Mouse (Mus musculus) limb, embryonic 13.5 days (tissue): ENCODE results near the gene Sult1c1. TPM values are rescaled to one million over a fixed set of nuclear protein-coding genes. Genes with fewer than 3 reads are reported as not detected.
"Not testable (repeated sequence)": the region's sequence is repeated elsewhere in the genome, so short reads cannot be mapped to it uniquely, and the experiment has no call there.

Experiments
- ATAC-seq: fragments of 200-750 bp; cut with Nextera tagmentation; 2 replicates; pipeline ENCODE4 v1.8.0; 2017; ENCODE audit warnings: low read depth, moderate number of reproducible peaks, moderate TSS enrichment; ENCODE audit not compliant: low FRiP score
- H3K27ac ChIP-seq: fragments of 300-500 bp; sonication (generic); 2 replicates; pipeline ENCODE4 v1.5.1; 2015; ENCODE audit warnings: inconsistent platforms, mild to moderate bottlenecking, moderate library complexity
- H3K27me3 ChIP-seq: fragments of 300-500 bp; sonication (generic); 2 replicates; pipeline ENCODE4 v1.6.1; 2015; ENCODE audit warnings: mild to moderate bottlenecking, inconsistent platforms
- H3K36me3 ChIP-seq: fragments of 300-500 bp; sonication (generic); 2 replicates; pipeline ENCODE4 v1.6.1; 2015; ENCODE audit warnings: inconsistent platforms, mild to moderate bottlenecking, moderate library complexity
- H3K4me1 ChIP-seq: fragments of 300-500 bp; sonication (generic); 2 replicates; pipeline ENCODE4 v1.6.1; 2015; ENCODE audit warnings: inconsistent platforms
- H3K4me2 ChIP-seq: fragments of 300-500 bp; sonication (generic); replicated peaks from 2 replicates; pipeline ENCODE4 v1.6.1; 2015; ENCODE audit warnings: inconsistent platforms, mild to moderate bottlenecking, moderate library complexity
- H3K4me3 ChIP-seq: fragments of 300-500 bp; sonication (generic); 2 replicates; pipeline ENCODE4 v1.5.1; 2015; ENCODE audit warnings: moderate library complexity, mild to moderate bottlenecking, inconsistent platforms
- H3K9ac ChIP-seq: fragments of 300-500 bp; sonication (generic); 2 replicates; pipeline ENCODE4 v1.6.1; 2015; ENCODE audit warnings: mild to moderate bottlenecking, inconsistent platforms
- H3K9me3 ChIP-seq: fragments of 300-500 bp; sonication (generic); 2 replicates; pipeline ENCODE4 v1.6.1; 2016; ENCODE audit warnings: inconsistent platforms
- WGBS: fragments of 180-500 bp; shearing (Covaris S2); methylation state at CpG from one replicate; pipeline ENCODE4 v1.1.7; 2015; 5-methylcytosine and 5-hydroxymethylcytosine counted together
- polyA plus RNA-seq: library from polyadenylated mRNA; unstranded; fragments of >200 nt; fragmentation: Nextera tagmentation; extraction: Ambion mirVana; gene quantifications from 2 replicates; pipeline ENCODE4 v1.2.1, GENCODE M21; 2015

Gene Sult1c1
- polyA plus RNA-seq, result not detected in 2 replicates

DNA sequence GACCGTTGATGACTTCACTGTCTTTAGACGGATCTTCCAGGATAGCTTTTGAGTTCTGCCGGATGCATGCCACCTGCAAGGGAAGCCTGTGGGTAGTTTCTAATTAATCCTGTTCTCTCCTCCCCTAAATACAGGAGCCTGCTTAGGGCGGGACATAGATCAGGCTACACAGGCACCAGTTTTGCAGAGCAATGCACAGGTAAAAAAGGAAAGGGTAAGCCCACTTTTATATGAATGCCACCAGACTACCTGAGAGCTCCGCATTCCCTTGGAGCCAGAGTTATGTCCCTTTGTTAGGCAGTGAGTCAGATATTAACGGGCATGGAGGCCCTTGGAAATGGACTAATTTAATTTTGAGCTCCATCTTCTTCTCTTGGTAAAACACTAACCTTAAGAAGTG is at the start of gene Sult1c1:
TSS of gene Sult1c1 (minus strand) at position 101 of the 400 bp plus-strand sequence.
- H3K9me3 ChIP-seq, result no peaks in the 10 kb centered on the region
- no peaks in the 10 kb centered on the region for H3K4me1 ChIP-seq
- 86% methylated on average over 6 of the region's 6 CpGs for WGBS
- no peak within 1 kb of the TSS for H3K4me2 ChIP-seq
- H3K9ac ChIP-seq, result no peak within 1 kb of the TSS
- no peak for ATAC-seq
- no peak within 1 kb of the TSS for H3K4me3 ChIP-seq
- H3K36me3 ChIP-seq, result no peaks in the 10 kb centered on the region
- H3K27me3 ChIP-seq, result no peaks in the 10 kb centered on the region
- H3K27ac ChIP-seq, result no peak within 1 kb of the TSS

GRCm38 (mm10) chr17:54014204-54014603 is 23.7 kb upstream of the Sult1c1 start:
- WGBS, result 6% methylated on average over 1 of the region's 1 CpGs
- ATAC-seq, result no peak
- no peak overlapping the region for H3K27ac ChIP-seq

GRCm38 (mm10) chr17:54011196-54011595 is 20.7 kb upstream of the Sult1c1 start:
- no peaks in the 10 kb centered on the region for H3K4me1 ChIP-seq
- H3K4me2 ChIP-seq, result no peak overlapping the region
- no peak overlapping the region for H3K9ac ChIP-seq
- H3K4me3 ChIP-seq, result no peak overlapping the region
- H3K27ac ChIP-seq, result no peak overlapping the region
- H3K27me3 ChIP-seq, result no peaks in the 10 kb centered on the region
- no peak for ATAC-seq
- H3K36me3 ChIP-seq, result no peaks in the 10 kb centered on the region
- no peaks in the 10 kb centered on the region for H3K9me3 ChIP-seq

More at GRCm38 (mm10) chr17:54014204-54014603, 23.7 kb upstream of the Sult1c1 start:
- no peaks in the 10 kb centered on the region for H3K4me1 ChIP-seq
- no peaks in the 10 kb centered on the region for H3K9me3 ChIP-seq
- H3K9ac ChIP-seq, result no peak overlapping the region
- no peak overlapping the region for H3K4me3 ChIP-seq
- no peak overlapping the region for H3K4me2 ChIP-seq
- H3K36me3 ChIP-seq, result no peaks in the 10 kb centered on the region
- no peaks in the 10 kb centered on the region for H3K27me3 ChIP-seq

DNA sequence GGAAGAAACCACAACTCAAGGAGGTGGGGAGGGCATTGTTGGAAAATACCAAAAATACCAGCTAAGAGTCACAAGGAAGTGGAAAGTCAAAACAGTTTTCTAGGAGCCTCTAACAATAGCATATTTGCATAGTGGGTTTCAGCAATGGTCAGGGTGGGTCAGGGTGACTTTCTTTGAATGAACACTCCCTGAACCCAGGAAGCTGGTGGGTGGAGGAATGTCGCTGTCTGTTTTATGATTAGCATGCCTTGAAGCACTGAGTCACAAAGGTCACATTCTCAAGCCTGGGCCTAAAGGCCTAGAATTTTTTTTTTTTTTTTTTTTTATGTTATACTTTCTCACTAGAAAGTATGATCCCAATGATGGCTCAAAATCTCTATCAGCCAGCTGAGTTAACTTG is 20.1 kb upstream of the Sult1c1 start:
- 89% methylated on average over 1 of the region's 1 CpGs for WGBS
- H3K36me3 ChIP-seq, H3K4me3 ChIP-seq, H3K27me3 ChIP-seq, H3K9ac ChIP-seq, H3K9me3 ChIP-seq, H3K27ac ChIP-seq, H3K4me1 ChIP-seq, ATAC-seq, H3K4me2 ChIP-seq: not testable (repeated sequence)

- no peak overlapping the region for H3K4me3 ChIP-seq
- H3K36me3 ChIP-seq, result no peaks in the 10 kb centered on the region
- 66% methylated on average over 4 of the region's 4 CpGs for WGBS
- no peak for ATAC-seq
- H3K27ac ChIP-seq, result no peak overlapping the region
- no peak overlapping the region for H3K9ac ChIP-seq
- H3K4me2 ChIP-seq, result no peak overlapping the region
- no peaks in the 10 kb centered on the region for H3K4me1 ChIP-seq
- H3K9me3 ChIP-seq, result no peaks in the 10 kb centered on the region
- H3K27me3 ChIP-seq, result no peaks in the 10 kb centered on the region
Observed at GRCm38 (mm10) chr17:54003522-54003921, 13.0 kb upstream of the Sult1c1 start.

DNA sequence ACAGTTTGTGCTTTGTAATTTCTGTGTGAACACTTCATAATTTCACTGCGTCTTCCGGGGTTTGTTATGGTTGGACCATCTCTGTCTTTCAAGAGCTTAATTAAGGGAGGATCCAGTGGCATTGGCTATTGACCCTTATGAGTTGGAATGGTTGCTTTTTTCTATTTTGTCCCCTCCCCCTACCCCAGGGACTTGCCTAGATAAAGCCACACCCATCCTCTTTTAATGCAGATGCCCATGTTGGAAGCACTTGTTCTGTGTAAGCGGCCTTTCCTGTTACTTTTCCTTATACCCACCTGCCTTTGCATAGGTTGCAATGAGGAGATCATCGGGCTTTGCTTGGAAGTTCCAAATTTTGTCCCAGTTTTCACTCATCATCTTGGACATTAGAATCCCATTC is 16.9 kb downstream of the Sult1c1 start:
- Histone ChIP-seq H3K4me3 (no peak overlapping the region), H3K9ac (no peak overlapping the region), H3K4me1 (no peaks in the 10 kb centered on the region), H3K36me3 (no peaks in the 10 kb centered on the region), H3K27ac (no peak overlapping the region), H3K9me3 (no peaks in the 10 kb centered on the region), H3K27me3 (no peaks in the 10 kb centered on the region), H3K4me2 (no peak overlapping the region)
- no peak for ATAC-seq
- 89% methylated on average over 4 of the region's 4 CpGs for WGBS

- no peaks in the 10 kb centered on the region for H3K27me3 ChIP-seq
- 92% methylated on average over 19 of the region's 19 CpGs for WGBS
- ATAC-seq, result no peak
Observed at GRCm38 (mm10) chr17:53941569-53942162, 48.8 kb downstream of the Sult1c1 start.

DNA sequence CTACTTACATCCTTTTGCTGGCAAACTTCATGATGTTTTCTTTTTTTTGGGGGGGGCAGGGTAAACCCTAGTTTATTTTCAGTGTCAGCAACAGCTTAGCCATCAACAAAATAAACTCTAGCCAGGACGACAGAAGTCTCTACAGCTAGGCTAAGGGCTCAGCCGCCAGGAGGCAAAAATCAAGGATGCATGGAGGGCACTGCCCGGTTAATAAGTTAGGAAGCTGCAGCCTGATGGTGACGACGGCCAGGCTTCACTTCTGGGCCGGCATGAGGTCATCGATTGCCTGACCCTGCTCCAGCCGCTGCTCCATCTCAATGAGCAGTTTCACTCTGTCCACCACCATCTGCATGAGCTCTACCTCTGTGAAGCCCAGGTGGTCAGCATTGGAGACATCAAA is 49.7 kb downstream of the Sult1c1 start:
- no peaks in the 10 kb centered on the region for H3K27me3 ChIP-seq
- no peak for ATAC-seq
- no peak overlapping the region for H3K9ac ChIP-seq
- no peaks in the 10 kb centered on the region for H3K4me1 ChIP-seq
- WGBS, result 91% methylated on average over 8 of the region's 8 CpGs
- no peak overlapping the region for H3K4me3 ChIP-seq
- no peak overlapping the region for H3K27ac ChIP-seq
- peaks cover 15% of the 10 kb centered on the region; the same call in 1 of the 2 replicates for H3K9me3 ChIP-seq
- H3K36me3 ChIP-seq, result no peaks in the 10 kb centered on the region
- no peak overlapping the region for H3K4me2 ChIP-seq

More at GRCm38 (mm10) chr17:53941569-53942162, 48.8 kb downstream of the Sult1c1 start:
- no peak overlapping the region for H3K9ac ChIP-seq
- H3K4me3 ChIP-seq, result no peak overlapping the region
- H3K4me1 ChIP-seq, result no peaks in the 10 kb centered on the region
- H3K27ac ChIP-seq, result no peak overlapping the region
- no peak overlapping the region for H3K4me2 ChIP-seq
- peaks cover 15% of the 10 kb centered on the region; the same call in 1 of the 2 replicates for H3K9me3 ChIP-seq
- H3K36me3 ChIP-seq, result no peaks in the 10 kb centered on the region

Other genes with a start within 250 kb of the Sult1c1 start
- gene Sult1c2, start 144.3 kb downstream of the Sult1c1 start, polyA plus RNA-seq, result not detected in 2 replicates